Mouse (Mus musculus) CH12.LX (cell line): Measurements from ENCODE around the gene Gtsf1.

ENCODE experiments used
- CTCF ChIP-seq, 2 experiments: IDR thresholded peaks in 1 of 2; conservative IDR thresholded peaks in 1 of 2; 2 replicates each; pipeline ENCODE4 v1.5.1; 2011 to 2012; ENCODE audit warnings: low read depth in 2 of 2, low read length in 2 of 2, improper control_type of control experiment in 1 of 2, inconsistent platforms in 1 of 2, mild to moderate bottlenecking in 1 of 2, moderate library complexity in 1 of 2
- EP300 ChIP-seq: IDR thresholded peaks from 2 replicates; pipeline ENCODE4 v1.6.1; 2011; ENCODE audit warnings: low read length, improper control_type of control experiment
- MAX ChIP-seq: IDR thresholded peaks from 2 replicates; pipeline ENCODE4 v1.6.1; 2011; ENCODE audit warnings: low read length, improper control_type of control experiment
- POLR2A ChIP-seq: IDR thresholded peaks from 2 replicates; pipeline ENCODE4 v1.6.1; 2011; ENCODE audit warnings: low read depth, mild to moderate bottlenecking, improper control_type of control experiment, low read length

DNA sequence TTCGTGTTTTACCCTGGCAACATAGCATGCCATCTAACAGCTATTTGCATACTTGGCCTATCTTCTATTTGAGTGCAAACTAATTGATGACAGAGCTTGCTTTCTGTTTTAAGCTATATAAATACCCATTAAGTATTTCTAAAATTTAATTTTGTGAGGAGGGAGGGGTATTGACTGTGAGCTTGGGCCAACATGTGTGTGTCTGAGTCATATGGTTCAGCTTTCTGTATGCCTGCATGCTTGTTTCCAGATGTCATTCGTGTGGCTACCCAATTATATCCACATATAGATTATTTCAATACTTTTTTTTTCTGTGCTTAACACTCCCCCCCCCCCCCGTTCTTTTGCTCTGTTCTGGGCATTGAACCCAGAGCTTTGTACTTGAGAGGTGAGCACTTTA, 42.0 kb upstream of the Gtsf1 start:
- TF ChIP-seq CTCF (conservative IDR thresholded peaks at IDR 0.05 in 1 of 2, IDR thresholded peaks at IDR 0.05 in 1 of 2; ENCODE audit: low read depth in 2 of 2, low read length in 2 of 2) (no peak), MAX (no peak), EP300 (no peak), POLR2A (no peak)
